Mouse (Mus musculus) G1E (cell line): ENCODE measurements around the gene Grin1.

ENCODE experiments used
- CTCF ChIP-seq: IDR thresholded peaks from 2 replicates; pipeline ENCODE4 v1.5.1; 2012; ENCODE audit warnings: low read depth, low read length, inconsistent platforms, mixed read lengths
- GATA1 ChIP-seq: IDR thresholded peaks from 2 replicates; pipeline ENCODE4 v1.6.1; 2012; ENCODE audit warnings: borderline replicate concordance, low read length, inconsistent platforms, mixed read lengths
- POLR2AphosphoS5 ChIP-seq: IDR thresholded peaks from 2 replicates; pipeline ENCODE4 v1.6.1; 2012; ENCODE audit warnings: low read depth, low read length, inconsistent platforms; ENCODE audit not compliant: insufficient replicate concordance

DNA sequence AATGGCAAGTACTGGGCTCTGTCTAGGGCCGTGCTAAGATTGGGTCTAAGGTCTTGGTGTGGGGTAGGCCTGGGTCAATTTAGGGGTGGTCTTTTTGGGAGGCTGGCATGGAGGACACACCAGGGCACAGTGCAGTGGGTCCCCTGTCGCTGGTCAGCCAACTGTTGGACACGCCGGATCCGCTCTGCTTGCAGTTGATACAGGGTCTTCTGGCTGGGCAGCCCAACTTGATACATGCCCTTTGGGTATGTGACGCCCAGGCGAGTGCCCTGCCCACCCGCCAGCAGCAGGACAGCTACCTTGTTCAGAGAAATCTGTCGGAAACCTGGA, 45.7 kb upstream of the Grin1 start:
- no peak for TF ChIP-seq GATA1
- no peak for TF ChIP-seq POLR2AphosphoS5
- TF ChIP-seq CTCF = no peak
